Mouse (Mus musculus): ENCODE data around the gene Vmn1r45. TPM values are rescaled to one million over a fixed set of nuclear protein-coding genes. Genes with fewer than 3 reads are reported as not detected.
"Not testable (repeated sequence)": the region's sequence is repeated elsewhere in the genome, so short reads cannot be mapped to it uniquely, and the experiment has no call there.

The Vmn1r45 gene
- polyA plus RNA-seq (2014; fragmentation: Nextera tagmentation; extraction: Ambion mirVana) = not detected in 2 replicates

DNA sequence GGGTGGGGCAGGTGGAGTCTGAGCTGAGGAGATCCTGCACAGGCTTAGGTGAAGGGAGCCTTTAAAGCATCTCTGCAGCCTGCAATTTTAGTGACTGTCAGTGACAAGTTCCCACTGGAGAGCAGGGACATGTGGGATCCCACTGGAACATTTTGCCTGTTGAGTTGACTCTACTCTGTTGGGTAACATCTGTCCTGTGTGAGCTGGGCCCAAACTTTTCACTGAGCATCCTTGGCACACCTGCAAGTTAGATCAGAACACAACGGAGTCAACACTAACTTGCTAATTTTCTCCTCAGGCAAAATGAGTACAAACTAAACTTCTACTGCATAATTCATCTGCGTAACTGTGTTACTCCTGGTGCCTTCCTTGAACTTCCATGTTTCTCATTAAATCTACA is at the start of gene Vmn1r45:
Vmn1r45 (minus strand) TSS at position 101 of the 400 bp plus-strand sequence.
- not testable (repeated sequence) for H3K4me1 ChIP-seq (ENCODE audit: control insufficient read depth, insufficient read depth, low read length); H3K27me3 ChIP-seq (ENCODE audit: control insufficient read depth, insufficient read depth, low read length); H3K4me2 ChIP-seq (replicated peaks; ENCODE audit: low read depth, low read length); H3K9me3 ChIP-seq (ENCODE audit: control insufficient read depth, low read length); H3K9ac ChIP-seq (ENCODE audit: low read depth, low read length); H3K27ac ChIP-seq (ENCODE audit: low read depth, low read length); ATAC-seq (ENCODE audit: low FRiP score, low TSS enrichment); H3K4me3 ChIP-seq (ENCODE audit: low read length); H3K36me3 ChIP-seq (ENCODE audit: control insufficient read depth, insufficient read depth, low read length)
- 90% methylated on average over 2 of the region's 2 CpGs for WGBS

DNA sequence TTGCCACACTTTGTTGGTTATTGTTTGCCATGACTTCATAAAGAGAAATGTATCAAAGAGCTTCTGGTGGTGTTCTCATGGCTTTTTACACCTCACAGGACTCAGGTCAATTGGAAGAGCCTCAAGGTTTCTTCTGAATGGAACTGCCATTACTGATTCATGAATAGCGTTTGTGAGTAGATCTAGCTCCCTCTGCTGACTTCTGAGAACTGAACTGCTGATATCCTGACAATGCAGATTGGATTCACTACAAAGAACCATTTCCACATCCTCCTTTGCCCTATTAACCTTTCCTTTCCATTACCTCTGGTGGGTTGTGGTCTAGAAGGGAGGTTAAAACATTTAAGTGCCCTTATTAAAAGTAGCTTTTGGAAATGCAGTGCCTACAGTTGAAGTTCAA is 45.6 kb upstream of the Vmn1r45 start:
- Histone ChIP-seq H3K9ac (ENCODE audit: low read depth, low read length) (no peak overlapping the region), H3K4me1 (ENCODE audit: control insufficient read depth, insufficient read depth, low read length) (no peaks in the 10 kb centered on the region), H3K27me3 (ENCODE audit: control insufficient read depth, insufficient read depth, low read length) (no peaks in the 10 kb centered on the region), H3K4me2 (replicated peaks; ENCODE audit: low read depth, low read length) (no peak overlapping the region), H3K4me3 (ENCODE audit: low read length) (no peak overlapping the region), H3K36me3 (ENCODE audit: control insufficient read depth, insufficient read depth, low read length) (no peaks in the 10 kb centered on the region), H3K9me3 (ENCODE audit: control insufficient read depth, low read length) (peaks cover 4% of the 10 kb centered on the region; the same call in 1 of the 2 replicates), H3K27ac (ENCODE audit: low read depth, low read length) (no peak overlapping the region)
- ATAC-seq (ENCODE audit: low FRiP score, low TSS enrichment) = no peak
- WGBS = 17% methylated on average over 1 of the region's 1 CpGs

DNA sequence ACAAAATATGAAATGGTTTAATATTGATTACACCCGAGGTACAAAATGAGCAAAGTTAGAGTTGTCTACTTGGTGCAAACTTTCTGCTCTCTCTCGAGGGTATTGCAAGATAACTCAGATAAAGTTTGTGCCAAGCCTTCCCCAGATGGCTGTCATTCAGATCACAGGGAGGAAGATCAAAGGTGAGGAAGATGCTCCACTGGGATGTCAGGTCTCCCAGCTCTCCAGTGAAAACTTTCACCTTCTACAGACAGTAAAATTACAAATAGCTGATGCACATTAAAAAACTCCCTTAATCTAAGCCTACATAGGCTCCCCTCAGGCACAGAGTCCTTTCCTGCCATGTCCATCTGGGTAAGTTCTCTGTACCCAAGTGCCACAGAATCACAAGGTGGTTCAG is 28.6 kb upstream of the Vmn1r45 start, which contains the start of gene Vmn1r46:
Vmn1r46 (plus strand) TSS at position 301 of the 400 bp plus-strand sequence.
- no peak for ATAC-seq (ENCODE audit: low FRiP score, low TSS enrichment)
- 72% methylated on average over 2 of the region's 2 CpGs for WGBS

DNA sequence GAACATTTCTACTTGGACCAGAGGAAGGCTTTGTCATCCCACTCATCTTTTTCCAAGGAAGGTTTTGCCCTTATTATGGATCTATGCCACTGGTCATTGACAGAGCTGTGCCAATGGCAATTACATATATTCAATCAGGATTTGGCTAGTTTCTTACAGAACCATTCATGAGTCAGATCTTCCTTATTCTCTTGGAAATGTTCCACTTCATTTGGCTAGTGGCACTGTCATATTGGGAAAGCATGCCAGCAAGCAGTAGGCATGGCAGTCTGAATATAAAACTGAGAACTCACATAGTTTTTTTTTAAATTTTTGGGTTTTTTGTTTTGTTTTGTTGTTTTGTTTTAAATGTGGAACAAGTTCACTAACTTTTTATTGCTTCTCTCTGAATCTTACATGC is 25.9 kb upstream of the Vmn1r45 start:
- Histone ChIP-seq H3K36me3 (ENCODE audit: control insufficient read depth, insufficient read depth, low read length) (no peaks in the 10 kb centered on the region), H3K27ac (ENCODE audit: low read depth, low read length) (no peak overlapping the region), H3K4me2 (replicated peaks; ENCODE audit: low read depth, low read length) (no peak overlapping the region), H3K9ac (ENCODE audit: low read depth, low read length) (no peak overlapping the region), H3K9me3 (ENCODE audit: control insufficient read depth, low read length) (no peaks in the 10 kb centered on the region; the same call in 1 of the 2 replicates), H3K4me3 (ENCODE audit: low read length) (no peak overlapping the region), H3K27me3 (ENCODE audit: control insufficient read depth, insufficient read depth, low read length) (no peaks in the 10 kb centered on the region), H3K4me1 (ENCODE audit: control insufficient read depth, insufficient read depth, low read length) (no peaks in the 10 kb centered on the region)
- ATAC-seq (ENCODE audit: low FRiP score, low TSS enrichment) = no peak

More for the DNA sequence above, 28.6 kb upstream of the Vmn1r45 start, which contains the start of gene Vmn1r46:
- H3K4me3 ChIP-seq (ENCODE audit: low read length) = no peak within 1 kb of the TSS
- no peaks in the 10 kb centered on the region for H3K4me1 ChIP-seq (ENCODE audit: control insufficient read depth, insufficient read depth, low read length)
- H3K4me2 ChIP-seq (replicated peaks; ENCODE audit: low read depth, low read length) = no peak within 1 kb of the TSS
- no peak within 1 kb of the TSS for H3K27ac ChIP-seq (ENCODE audit: low read depth, low read length)
- no peaks in the 10 kb centered on the region; the same call in 1 of the 2 replicates for H3K9me3 ChIP-seq (ENCODE audit: control insufficient read depth, low read length)
- no peaks in the 10 kb centered on the region for H3K36me3 ChIP-seq (ENCODE audit: control insufficient read depth, insufficient read depth, low read length)
- no peaks in the 10 kb centered on the region for H3K27me3 ChIP-seq (ENCODE audit: control insufficient read depth, insufficient read depth, low read length)
- no peak within 1 kb of the TSS for H3K9ac ChIP-seq (ENCODE audit: low read depth, low read length)

DNA sequence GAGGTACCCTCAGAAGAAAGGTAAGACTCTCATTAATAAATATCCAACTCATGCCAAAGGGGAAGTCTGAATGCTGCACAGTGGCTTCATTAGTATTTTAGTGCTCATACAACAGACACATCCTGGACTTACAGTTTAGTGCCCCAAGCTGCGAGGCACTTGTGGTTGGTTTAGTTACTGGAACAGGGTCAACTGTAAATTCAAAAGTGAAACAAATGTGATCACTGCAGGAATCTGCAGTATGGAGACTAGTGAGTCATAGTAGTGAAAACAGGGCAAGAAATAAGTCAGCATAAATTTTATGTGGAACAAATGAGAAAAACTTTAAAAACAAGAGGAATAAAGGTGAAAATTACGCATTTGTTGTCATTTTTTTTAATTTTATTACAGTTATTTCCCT is 13.2 kb upstream of the Vmn1r45 start:
- Histone ChIP-seq H3K4me2 (replicated peaks; ENCODE audit: low read depth, low read length) (no peak overlapping the region), H3K36me3 (ENCODE audit: control insufficient read depth, insufficient read depth, low read length) (no peaks in the 10 kb centered on the region), H3K27ac (ENCODE audit: low read depth, low read length) (no peak overlapping the region), H3K27me3 (ENCODE audit: control insufficient read depth, insufficient read depth, low read length) (no peaks in the 10 kb centered on the region), H3K9me3 (ENCODE audit: control insufficient read depth, low read length) (0 out of 2 replicates have a peak, but pooled peaks cover 2% of the 10 kb centered on the region), H3K9ac (ENCODE audit: low read depth, low read length) (no peak overlapping the region), H3K4me1 (ENCODE audit: control insufficient read depth, insufficient read depth, low read length) (no peaks in the 10 kb centered on the region), H3K4me3 (ENCODE audit: low read length) (no peak overlapping the region)
- WGBS = 79% methylated on average over 2 of the region's 2 CpGs
- ATAC-seq (ENCODE audit: low FRiP score, low TSS enrichment) = no peak

DNA sequence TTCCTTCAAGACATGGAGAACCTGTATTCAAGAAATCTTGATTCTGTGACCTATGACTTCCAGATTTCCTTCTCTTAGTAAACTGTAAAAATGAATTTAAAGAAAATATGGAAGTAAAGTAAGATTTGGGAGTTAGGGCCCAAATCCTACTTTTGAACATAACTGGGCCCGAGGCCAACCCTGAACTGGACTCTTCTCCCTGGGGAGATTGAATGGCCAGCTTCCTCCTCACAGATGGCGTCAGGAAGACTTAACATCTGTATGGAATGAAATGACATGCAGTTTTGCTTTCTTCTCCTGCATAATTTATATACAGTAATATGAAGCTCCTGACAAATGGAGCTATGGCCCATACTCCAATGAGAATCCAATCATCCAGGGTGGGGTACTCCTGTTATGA is 528 bp upstream of the Vmn1r45 start:
- no peaks in the 10 kb centered on the region for H3K36me3 ChIP-seq (ENCODE audit: control insufficient read depth, insufficient read depth, low read length)
- no peak overlapping the region for H3K9ac ChIP-seq (ENCODE audit: low read depth, low read length)
- 89% methylated on average over 2 of the region's 2 CpGs for WGBS
- no peak for ATAC-seq (ENCODE audit: low FRiP score, low TSS enrichment)
- no peak overlapping the region for H3K4me3 ChIP-seq (ENCODE audit: low read length)
- H3K27me3 ChIP-seq (ENCODE audit: control insufficient read depth, insufficient read depth, low read length) = no peaks in the 10 kb centered on the region
- H3K4me2 ChIP-seq (replicated peaks; ENCODE audit: low read depth, low read length) = no peak overlapping the region
- no peak overlapping the region for H3K27ac ChIP-seq (ENCODE audit: low read depth, low read length)
- H3K9me3 ChIP-seq (ENCODE audit: control insufficient read depth, low read length) = no peaks in the 10 kb centered on the region
- H3K4me1 ChIP-seq (ENCODE audit: control insufficient read depth, insufficient read depth, low read length) = no peaks in the 10 kb centered on the region

DNA sequence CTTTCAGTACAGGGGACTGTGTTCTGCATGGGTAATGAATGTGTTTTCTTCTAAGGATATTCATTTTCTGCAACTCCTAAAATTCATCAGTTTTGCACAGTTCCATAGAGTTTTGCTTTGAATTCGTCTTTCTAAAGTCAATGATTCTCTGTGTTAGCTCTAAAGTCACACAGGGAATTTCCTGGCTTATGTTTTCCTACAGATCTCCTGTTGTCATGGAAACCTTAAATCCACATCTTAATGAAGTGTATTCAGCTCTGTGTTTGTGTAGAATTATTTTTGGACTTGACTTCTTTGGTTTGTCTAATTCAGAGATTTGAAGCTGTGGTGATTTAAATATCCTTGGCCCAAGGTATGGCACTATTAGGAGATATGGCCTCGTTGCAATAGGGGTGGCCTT is 56.6 kb downstream of the Vmn1r45 start:
- WGBS = 57% methylated on average over 2 of the region's 2 CpGs
- H3K4me2 ChIP-seq (replicated peaks; ENCODE audit: low read depth, low read length) = no peak overlapping the region
- H3K4me1 ChIP-seq (ENCODE audit: control insufficient read depth, insufficient read depth, low read length) = no peaks in the 10 kb centered on the region
- no peaks in the 10 kb centered on the region for H3K27me3 ChIP-seq (ENCODE audit: control insufficient read depth, insufficient read depth, low read length)
- no peak overlapping the region for H3K9ac ChIP-seq (ENCODE audit: low read depth, low read length)
- no peaks in the 10 kb centered on the region for H3K9me3 ChIP-seq (ENCODE audit: control insufficient read depth, low read length)
- H3K27ac ChIP-seq (ENCODE audit: low read depth, low read length) = no peak overlapping the region
- no peaks in the 10 kb centered on the region for H3K36me3 ChIP-seq (ENCODE audit: control insufficient read depth, insufficient read depth, low read length)
- H3K4me3 ChIP-seq (ENCODE audit: low read length) = no peak overlapping the region
- no peak for ATAC-seq (ENCODE audit: low FRiP score, low TSS enrichment)

DNA sequence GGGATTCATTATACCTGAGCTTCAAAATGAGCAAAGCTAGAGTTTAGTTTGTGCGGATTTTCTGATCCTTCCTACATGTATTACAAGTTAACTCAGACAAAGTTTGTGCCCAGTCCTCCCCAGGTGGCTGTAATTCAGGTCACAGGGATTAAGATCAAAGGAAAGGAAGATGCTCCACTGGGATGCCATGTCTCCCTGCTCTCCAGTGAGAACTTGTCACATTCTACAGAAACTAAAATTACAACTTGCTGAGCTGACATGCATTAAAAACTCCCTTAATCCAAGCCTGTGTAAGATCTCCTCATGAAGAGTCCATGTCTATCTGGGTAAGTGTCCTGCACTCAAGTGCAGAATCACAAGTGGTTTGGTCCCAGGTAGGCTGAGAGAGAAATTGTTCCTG is 57.0 kb downstream of the Vmn1r45 start, which contains the start of gene Vmn1r44:
Vmn1r44 (plus strand) TSS at position 301 of the 400 bp plus-strand sequence.
- Histone ChIP-seq H3K27me3 (ENCODE audit: control insufficient read depth, insufficient read depth, low read length) (no peaks in the 10 kb centered on the region), H3K4me1 (ENCODE audit: control insufficient read depth, insufficient read depth, low read length) (no peaks in the 10 kb centered on the region), H3K9ac (ENCODE audit: low read depth, low read length) (no peak within 1 kb of the TSS), H3K9me3 (ENCODE audit: control insufficient read depth, low read length) (no peaks in the 10 kb centered on the region), H3K4me3 (ENCODE audit: low read length) (no peak within 1 kb of the TSS), H3K36me3 (ENCODE audit: control insufficient read depth, insufficient read depth, low read length) (no peaks in the 10 kb centered on the region), H3K4me2 (replicated peaks; ENCODE audit: low read depth, low read length) (no peak within 1 kb of the TSS), H3K27ac (ENCODE audit: low read depth, low read length) (no peak within 1 kb of the TSS)
- 73% methylated on average over 1 of the region's 1 CpGs for WGBS
- ATAC-seq (ENCODE audit: low FRiP score, low TSS enrichment) = no peak
